Mouse (Mus musculus) liver, embryonic 15.5 days (tissue): ENCODE measurements around the gene Oser1. TPM values are rescaled to one million over a fixed set of nuclear protein-coding genes. Genes with fewer than 3 reads are reported as not detected.

Experiments
- ATAC-seq: fragments of 200-750 bp; cut with Nextera tagmentation; 2 replicates; pipeline ENCODE4 v1.8.0; 2017; ENCODE audit warnings: moderate number of reproducible peaks, mild to moderate bottlenecking, moderate library complexity; ENCODE audit not compliant: insufficient read depth
- H3K27ac ChIP-seq: fragments of 300-500 bp; sonication (generic); replicated peaks from 2 replicates; pipeline ENCODE4 v1.5.1; 2015; ENCODE audit warnings: mild to moderate bottlenecking, inconsistent platforms
- H3K27me3 ChIP-seq: fragments of 300-500 bp; sonication (generic); 2 replicates; pipeline ENCODE4 v1.6.1; 2015; ENCODE audit warnings: mild to moderate bottlenecking, inconsistent platforms
- H3K36me3 ChIP-seq: fragments of 300-500 bp; sonication (generic); replicated peaks from 2 replicates; pipeline ENCODE4 v1.6.1; 2015; ENCODE audit warnings: moderate library complexity, mild to moderate bottlenecking, inconsistent platforms
- H3K4me1 ChIP-seq: fragments of 300-500 bp; sonication (generic); replicated peaks from 2 replicates; pipeline ENCODE4 v1.6.1; 2015; ENCODE audit warnings: inconsistent platforms
- H3K4me2 ChIP-seq: fragments of 300-500 bp; sonication (generic); 2 replicates; pipeline ENCODE4 v1.6.1; 2015; ENCODE audit warnings: moderate library complexity, mild to moderate bottlenecking, inconsistent platforms
- H3K4me3 ChIP-seq: fragments of 300-500 bp; sonication (generic); replicated peaks from 2 replicates; pipeline ENCODE4 v1.5.1; 2015; ENCODE audit warnings: mild to moderate bottlenecking, inconsistent platforms
- H3K9ac ChIP-seq: fragments of 300-500 bp; sonication (generic); 2 replicates; pipeline ENCODE4 v1.6.1; 2015; ENCODE audit warnings: moderate library complexity, mild to moderate bottlenecking, inconsistent platforms
- H3K9me3 ChIP-seq: fragments of 300-500 bp; sonication (generic); replicated peaks from 2 replicates; pipeline ENCODE4 v1.6.1; 2016; ENCODE audit warnings: inconsistent platforms
- WGBS: fragments of 180-500 bp; shearing (Covaris S2); methylation state at CpG from one replicate; pipeline ENCODE4 v1.1.7; 2015; ENCODE audit warnings: mixed read lengths; ENCODE audit not compliant: insufficient replicate concordance; 5-methylcytosine and 5-hydroxymethylcytosine counted together
- polyA plus RNA-seq: library from polyadenylated mRNA; unstranded; fragments of >200 nt; fragmentation: Nextera tagmentation; extraction: Ambion mirVana; gene quantifications from 2 replicates; pipeline ENCODE4 v1.2.1, GENCODE M21; 2015

The Oser1 gene
- polyA plus RNA-seq, 1 experiment from 2014 or later = 37.1 TPM

DNA sequence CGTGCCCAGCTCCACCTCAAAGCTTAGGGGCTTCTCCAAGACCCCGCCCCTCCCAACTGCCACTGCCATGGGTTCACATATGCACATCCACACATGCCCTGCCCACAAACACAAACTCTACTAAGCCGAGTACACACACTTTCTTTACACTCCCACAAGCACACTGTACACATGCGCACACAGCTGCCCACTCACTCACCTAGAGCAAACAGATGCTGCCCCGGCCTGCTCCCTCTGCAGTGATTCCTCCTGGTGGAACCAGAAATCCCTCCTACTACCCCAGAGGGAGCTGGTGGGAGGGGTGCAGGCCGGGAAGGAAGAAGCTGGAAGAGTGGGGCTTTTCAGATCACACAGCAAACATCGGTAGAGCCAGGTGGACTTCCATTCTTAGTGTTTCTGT is 19.5 kb upstream of the Oser1 start:
- no peak overlapping the region for H3K9ac ChIP-seq
- H3K27me3 ChIP-seq = peaks cover 17% of the 10 kb centered on the region
- no peak overlapping the region for H3K4me3 ChIP-seq
- H3K4me1 ChIP-seq = no peaks in the 10 kb centered on the region
- H3K4me2 ChIP-seq = no peak overlapping the region
- no peak overlapping the region for H3K27ac ChIP-seq
- 42% methylated on average over 7 of the region's 7 CpGs for WGBS
- H3K36me3 ChIP-seq = no peaks in the 10 kb centered on the region
- H3K9me3 ChIP-seq = no peaks in the 10 kb centered on the region
- no peak for ATAC-seq

DNA sequence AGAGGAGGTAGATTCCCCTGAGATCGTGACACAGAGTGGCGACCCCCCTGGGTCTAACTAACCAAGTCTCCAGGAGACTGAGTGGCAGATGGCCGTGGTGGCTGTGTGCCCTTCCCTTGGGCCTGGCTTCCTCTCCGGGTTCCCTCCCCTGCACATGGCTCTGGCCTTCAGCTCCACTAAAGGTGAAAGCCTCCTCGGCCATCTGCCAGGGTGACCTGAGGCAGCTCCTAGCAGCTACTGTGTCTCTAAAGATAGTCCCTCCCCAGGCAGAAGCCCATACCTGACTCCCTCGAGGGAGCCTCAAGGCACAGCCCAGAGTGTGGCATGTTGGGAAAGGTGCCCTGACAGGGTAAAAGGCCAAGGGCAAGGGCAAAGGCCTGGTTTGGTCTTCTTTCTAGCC is 19.0 kb upstream of the Oser1 start:
- ATAC-seq = no peak
- WGBS = 34% methylated on average over 6 of the region's 6 CpGs

DNA sequence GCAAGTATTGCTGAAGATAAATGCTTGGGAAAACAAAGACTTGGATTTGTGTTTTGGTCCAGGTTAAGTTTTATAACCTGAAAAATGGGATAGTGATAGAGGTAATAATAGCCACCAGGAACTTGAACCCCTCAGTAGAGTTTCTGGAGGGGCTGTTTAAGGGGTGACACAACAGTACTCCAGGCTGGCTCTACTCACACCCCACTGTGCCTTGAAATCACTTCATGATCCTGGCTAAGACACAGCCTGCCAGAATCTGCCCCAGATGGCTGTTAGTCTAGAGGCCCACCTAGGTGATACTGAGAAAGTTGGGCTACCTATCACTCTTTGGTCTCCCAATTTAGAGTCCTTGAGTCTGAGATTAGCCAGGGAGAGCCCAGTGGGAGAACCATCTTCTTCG is 15.0 kb upstream of the Oser1 start:
- Histone ChIP-seq H3K36me3 (no peaks in the 10 kb centered on the region), H3K9me3 (no peaks in the 10 kb centered on the region), H3K4me2 (no peak overlapping the region), H3K9ac (no peak overlapping the region), H3K27me3 (peaks cover 43% of the 10 kb centered on the region), H3K27ac (no peak overlapping the region), H3K4me3 (no peak overlapping the region), H3K4me1 (no peaks in the 10 kb centered on the region)
- 32% methylated on average over 1 of the region's 1 CpGs for WGBS
- ATAC-seq = no peak

More for the DNA sequence above, 19.0 kb upstream of the Oser1 start:
- H3K4me1 ChIP-seq = no peaks in the 10 kb centered on the region
- H3K27me3 ChIP-seq = peaks cover 22% of the 10 kb centered on the region
- no peak overlapping the region for H3K4me2 ChIP-seq
- no peak overlapping the region for H3K4me3 ChIP-seq
- H3K27ac ChIP-seq = no peak overlapping the region
- H3K36me3 ChIP-seq = no peaks in the 10 kb centered on the region
- no peak overlapping the region for H3K9ac ChIP-seq
- no peaks in the 10 kb centered on the region for H3K9me3 ChIP-seq

DNA sequence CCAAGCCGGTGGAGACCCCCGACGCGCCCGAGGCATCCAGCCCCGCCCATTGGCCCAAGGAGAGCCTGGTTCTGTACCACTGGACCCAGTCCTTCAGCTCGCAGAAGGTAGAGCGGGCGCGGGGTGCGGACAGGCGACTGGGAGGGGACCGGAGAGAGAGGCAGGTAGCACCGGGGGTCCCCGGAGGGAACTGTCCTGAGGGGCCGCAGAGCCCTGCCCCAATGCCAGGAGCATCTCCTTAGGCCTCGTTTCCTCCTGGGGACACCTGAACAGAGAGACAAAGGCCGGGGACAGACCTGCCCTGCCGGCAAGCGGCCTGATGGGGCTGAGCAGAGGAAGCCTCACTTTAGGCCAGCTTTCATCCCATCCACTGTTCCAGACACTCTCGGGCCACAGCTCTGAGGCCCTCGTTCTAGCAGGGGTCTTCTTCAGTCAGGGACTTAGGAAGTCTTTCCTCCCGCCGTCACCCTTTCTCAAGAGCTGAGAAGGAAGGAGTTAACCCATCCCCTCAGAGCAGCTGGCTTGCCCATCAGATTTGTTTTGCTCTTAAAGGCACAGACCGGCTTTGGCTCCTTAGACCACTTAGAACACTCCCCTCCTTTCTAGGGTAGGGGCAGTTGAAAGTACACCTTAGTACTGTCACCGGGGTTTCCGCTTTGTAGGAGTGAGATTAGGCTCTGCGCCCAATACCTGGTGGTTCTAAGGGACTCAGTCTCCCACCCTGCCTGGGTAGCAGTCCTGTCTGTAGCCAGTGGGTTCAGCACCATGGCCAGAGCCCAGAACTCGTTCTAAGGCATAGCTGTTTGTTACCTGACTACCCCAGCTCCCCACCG is 14.3 kb upstream of the Oser1 start:
- H3K9me3 ChIP-seq = no peaks in the 10 kb centered on the region
- no peak overlapping the region for H3K27ac ChIP-seq
- no peaks in the 10 kb centered on the region for H3K36me3 ChIP-seq
- ATAC-seq = no peak
- H3K4me3 ChIP-seq = no peak overlapping the region
- H3K9ac ChIP-seq = no peak overlapping the region
- H3K27me3 ChIP-seq = peaks cover 43% of the 10 kb centered on the region
- H3K4me1 ChIP-seq = no peaks in the 10 kb centered on the region
- H3K4me2 ChIP-seq = 0 out of 2 replicates have a peak overlapping the region, but pooled peaks have one; percentile 18
- WGBS = 5% methylated on average over 30 of the region's 30 CpGs

DNA sequence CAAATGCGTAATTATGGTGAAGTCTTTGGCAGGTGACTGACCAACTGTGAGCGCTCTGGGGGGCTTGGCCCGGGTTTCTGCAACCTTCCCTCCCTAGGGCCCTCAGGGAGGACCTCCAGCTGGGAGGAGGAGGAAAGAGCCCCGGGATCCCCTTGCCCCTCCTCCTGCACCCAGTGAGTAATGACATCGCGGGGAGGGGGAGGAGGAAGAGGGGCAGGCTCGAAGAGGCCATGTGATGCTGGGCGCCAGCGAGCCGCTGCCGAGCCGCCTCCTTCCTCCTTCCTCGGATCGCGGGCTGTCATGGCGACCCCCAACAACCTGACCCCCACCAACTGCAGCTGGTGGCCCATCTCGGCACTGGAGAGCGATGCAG is 13.7 kb upstream of the Oser1 start, which contains the start of gene Gdap1l1:
TSS of gene Gdap1l1 (plus strand) at position 231 of the 373 bp plus-strand sequence.
- H3K4me3 ChIP-seq = no peak within 1 kb of the TSS
- no peak for ATAC-seq
- H3K27me3 ChIP-seq = peaks cover 43% of the 10 kb centered on the region
- H3K27ac ChIP-seq = no peak within 1 kb of the TSS
- H3K4me2 ChIP-seq = peak within 1 kb of the TSS; percentile 18; the same call in 1 of the 2 replicates
- H3K4me1 ChIP-seq = no peaks in the 10 kb centered on the region
- no peaks in the 10 kb centered on the region for H3K36me3 ChIP-seq
- 6% methylated on average over 17 of the region's 18 CpGs for WGBS
- no peaks in the 10 kb centered on the region for H3K9me3 ChIP-seq
- H3K9ac ChIP-seq = no peak within 1 kb of the TSS

DNA sequence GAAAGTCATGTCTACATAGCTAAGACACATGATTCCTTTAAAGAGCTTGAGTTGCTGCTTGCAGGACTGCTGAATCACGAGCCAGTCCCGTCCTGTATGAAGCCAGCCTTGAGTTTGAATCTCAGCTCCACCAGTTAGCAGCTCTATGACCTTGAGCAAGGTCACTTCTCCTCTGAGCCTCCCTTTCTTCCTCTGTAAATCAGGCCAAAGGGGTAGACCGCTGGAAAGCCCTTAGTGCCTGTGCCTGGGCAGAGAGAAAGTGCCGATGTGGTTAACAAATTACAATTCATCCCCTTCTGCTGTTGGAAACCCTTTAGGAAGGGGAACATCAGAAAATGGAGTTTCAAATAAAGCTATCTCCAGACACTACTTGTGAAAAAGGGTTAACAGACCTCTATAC is 13.3 kb upstream of the Oser1 start:
- Histone ChIP-seq H3K36me3 (no peaks in the 10 kb centered on the region), H3K4me2 (no peak overlapping the region), H3K4me1 (no peaks in the 10 kb centered on the region), H3K27me3 (peaks cover 43% of the 10 kb centered on the region), H3K27ac (no peak overlapping the region), H3K4me3 (no peak overlapping the region), H3K9ac (no peak overlapping the region), H3K9me3 (no peaks in the 10 kb centered on the region)
- no peak for ATAC-seq
- WGBS = 36% methylated on average over 4 of the region's 4 CpGs

- 18% methylated on average over 4 of the region's 4 CpGs for WGBS
Observed at GRCm38 (mm10) chr2:163433971-163434370, 9.5 kb upstream of the Oser1 start.

DNA sequence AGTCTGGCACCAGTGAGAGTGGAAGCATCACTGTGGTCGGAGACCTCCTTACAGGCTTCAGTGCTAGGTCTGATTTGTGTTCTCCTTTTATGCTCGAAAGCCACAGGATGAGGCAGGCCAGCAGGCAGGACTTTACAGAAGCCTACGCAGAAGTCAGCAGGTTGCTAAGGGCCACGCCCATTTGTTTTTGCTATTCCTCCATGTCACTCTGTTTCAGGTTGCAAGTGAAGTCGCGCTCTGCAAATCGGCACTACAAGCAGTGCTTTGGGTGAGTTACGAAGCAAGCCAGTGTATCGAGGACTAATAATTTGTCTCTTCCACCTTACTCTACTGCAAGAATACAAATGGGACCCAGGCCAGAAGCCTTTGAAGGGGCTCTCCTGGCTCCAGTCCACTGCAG is 6.8 kb upstream of the Oser1 start:
- ATAC-seq = no peak
- no peaks in the 10 kb centered on the region for H3K4me1 ChIP-seq
- WGBS = 70% methylated on average over 9 of the region's 9 CpGs
- H3K27ac ChIP-seq = no peak overlapping the region
- no peak overlapping the region for H3K4me2 ChIP-seq
- H3K9ac ChIP-seq = no peak overlapping the region
- 0 out of 2 replicates have a peak, but pooled peaks cover under 1% of the 10 kb centered on the region for H3K27me3 ChIP-seq
- no peaks in the 10 kb centered on the region for H3K36me3 ChIP-seq
- no peaks in the 10 kb centered on the region for H3K9me3 ChIP-seq
- no peak overlapping the region for H3K4me3 ChIP-seq

More at GRCm38 (mm10) chr2:163433971-163434370, 9.5 kb upstream of the Oser1 start:
- no peak overlapping the region for H3K4me3 ChIP-seq
- ATAC-seq = no peak
- H3K27ac ChIP-seq = no peak overlapping the region
- no peaks in the 10 kb centered on the region for H3K9me3 ChIP-seq
- no peaks in the 10 kb centered on the region for H3K36me3 ChIP-seq
- H3K4me2 ChIP-seq = no peak overlapping the region
- H3K27me3 ChIP-seq = peaks cover 26% of the 10 kb centered on the region
- H3K4me1 ChIP-seq = no peaks in the 10 kb centered on the region
- H3K9ac ChIP-seq = no peak overlapping the region

DNA sequence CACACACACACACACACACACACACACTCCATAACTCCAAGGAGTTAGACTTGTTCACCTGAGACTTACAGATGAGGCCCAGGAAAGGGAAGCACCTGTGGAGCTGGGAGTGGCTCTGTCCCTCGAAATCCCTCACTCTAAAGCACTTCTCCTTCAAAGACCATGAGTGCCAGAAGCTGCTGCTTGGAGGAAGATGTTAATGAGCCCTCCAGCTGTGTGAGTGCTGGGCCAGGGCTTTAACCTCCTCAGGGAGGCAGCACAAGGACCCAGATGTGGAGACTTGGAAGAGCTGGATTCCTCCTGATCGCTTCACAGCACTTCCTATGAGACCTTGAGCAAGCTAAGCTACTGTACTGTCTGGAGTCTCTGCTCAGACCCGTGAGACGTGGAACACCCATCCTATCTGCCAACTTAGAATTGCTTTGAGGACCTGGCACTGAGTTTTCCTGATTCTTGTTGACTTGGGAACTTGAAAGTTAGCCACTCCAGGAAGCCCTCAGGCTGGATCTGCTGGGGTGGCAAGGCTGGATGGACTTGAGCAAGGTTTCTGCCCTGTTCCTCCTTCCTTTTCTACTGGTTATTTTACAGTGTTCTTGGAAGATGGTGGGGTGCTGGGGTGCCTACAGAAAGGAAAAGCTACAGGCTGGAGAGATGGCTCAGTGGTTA is 4.0 kb upstream of the Oser1 start:
- Histone ChIP-seq H3K27ac (no peak overlapping the region), H3K4me3 (no peak overlapping the region), H3K4me2 (no peak overlapping the region), H3K9ac (no peak overlapping the region), H3K9me3 (no peaks in the 10 kb centered on the region), H3K27me3 (no peaks in the 10 kb centered on the region), H3K4me1 (no peaks in the 10 kb centered on the region), H3K36me3 (no peaks in the 10 kb centered on the region)
- 47% methylated on average over 4 of the region's 4 CpGs for WGBS
- no peak for ATAC-seq

- 34% methylated on average over 9 of the region's 9 CpGs for WGBS
- H3K4me2 ChIP-seq = no peak overlapping the region
- no peak overlapping the region for H3K27ac ChIP-seq
- no peak overlapping the region for H3K4me3 ChIP-seq
- no peak for ATAC-seq
- H3K36me3 ChIP-seq = no peaks in the 10 kb centered on the region
- no peaks in the 10 kb centered on the region for H3K9me3 ChIP-seq
- no peak overlapping the region for H3K9ac ChIP-seq
- no peaks in the 10 kb centered on the region for H3K27me3 ChIP-seq
- peaks cover 20% of the 10 kb centered on the region for H3K4me1 ChIP-seq
Observed at GRCm38 (mm10) chr2:163422895-163423660, 1.4 kb downstream of the Oser1 start.

GRCm38 (mm10) chr2:163420366-163420886 is 4.1 kb downstream of the Oser1 start:
- peak overlapping the region; percentile 90 for H3K4me2 ChIP-seq
- no peak for ATAC-seq
- 0 out of 2 replicates have a peak, but pooled peaks cover under 1% of the 10 kb centered on the region for H3K36me3 ChIP-seq
- H3K9ac ChIP-seq = peak overlapping the region; percentile 73
- no peaks in the 10 kb centered on the region for H3K9me3 ChIP-seq
- H3K27me3 ChIP-seq = no peaks in the 10 kb centered on the region
- peak overlapping the region; percentile 78 for H3K27ac ChIP-seq
- 17% methylated on average over 10 of the region's 10 CpGs for WGBS
- peaks cover 39% of the 10 kb centered on the region for H3K4me1 ChIP-seq
- H3K4me3 ChIP-seq = peak overlapping the region; percentile 96
